Mouse (Mus musculus) megakaryocyte, embryonic 14.5 days (primary cell): ENCODE data around the gene Spag9. TPM values are rescaled to one million over a fixed set of nuclear protein-coding genes. Genes with fewer than 3 reads are reported as not detected.

Experiments used
- H3K27me3 ChIP-seq: replicated peaks from 2 replicates; pipeline ENCODE3; 2012; ENCODE audit warnings: inconsistent platforms
- H3K36me3 ChIP-seq: replicated peaks from 2 replicates; pipeline ENCODE3; 2012; ENCODE audit warnings: low read length, inconsistent platforms, mixed read lengths
- H3K4me1 ChIP-seq: 2 replicates; pipeline ENCODE4 v1.6.1; 2012; ENCODE audit warnings: inconsistent platforms
- H3K4me3 ChIP-seq: replicated peaks from 2 replicates; pipeline ENCODE3; 2012; ENCODE audit warnings: moderate library complexity, mild to moderate bottlenecking, inconsistent platforms
- H3K9me3 ChIP-seq: 2 replicates; pipeline ENCODE4 v1.6.1; 2012; ENCODE audit warnings: inconsistent platforms
- FLI1 ChIP-seq: IDR thresholded peaks from 2 replicates; pipeline ENCODE4 v1.6.1; 2012; ENCODE audit warnings: low read length, inconsistent platforms, mixed read lengths
- GATA1 ChIP-seq: IDR thresholded peaks from 3 replicates; pipeline ENCODE4 v1.6.1; 2012; ENCODE audit warnings: mixed read lengths, low read length, inconsistent platforms, borderline replicate concordance
- polyA plus RNA-seq: library from polyadenylated mRNA; stranded (reverse); fragments of >175 nt; gene quantifications from 2 replicates; pipeline ENCODE4 v1.2.3, GENCODE M21; 2012; ENCODE audit warnings: low replicate concordance; ENCODE audit not compliant: insufficient read depth

Spag9 gene
- polyA plus RNA-seq, 1 experiment = 2.9 TPM

DNA sequence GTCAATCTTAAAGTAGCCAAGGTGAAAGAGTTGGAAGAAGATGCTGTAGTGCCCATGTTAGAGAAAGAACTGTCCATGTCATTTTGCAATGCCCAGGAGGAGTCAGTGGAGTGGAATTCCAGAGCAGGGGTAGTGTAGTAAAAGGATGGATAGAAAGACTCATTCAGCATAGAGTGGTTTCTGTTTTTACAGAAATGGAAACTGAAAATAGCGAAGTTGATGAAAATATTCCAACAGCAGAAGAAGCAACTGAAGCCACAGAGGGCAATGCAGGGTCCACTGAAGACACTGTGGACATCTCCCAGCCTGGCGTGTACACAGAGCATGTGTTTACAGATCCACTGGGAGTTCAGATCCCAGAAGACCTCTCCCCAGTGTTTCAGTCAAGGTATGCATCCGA, 101.6 kb downstream of the Spag9 start:
- TF ChIP-seq GATA1 (no peak), FLI1 (no peak)
- H3K4me1 ChIP-seq = peaks cover 6% of the 10 kb centered on the region; the same call in 1 of the 2 replicates
- H3K27me3 ChIP-seq = no peaks in the 10 kb centered on the region
- no peaks in the 10 kb centered on the region for H3K9me3 ChIP-seq
- H3K36me3 ChIP-seq = peaks cover 97% of the 10 kb centered on the region
- no peak overlapping the region for H3K4me3 ChIP-seq

DNA sequence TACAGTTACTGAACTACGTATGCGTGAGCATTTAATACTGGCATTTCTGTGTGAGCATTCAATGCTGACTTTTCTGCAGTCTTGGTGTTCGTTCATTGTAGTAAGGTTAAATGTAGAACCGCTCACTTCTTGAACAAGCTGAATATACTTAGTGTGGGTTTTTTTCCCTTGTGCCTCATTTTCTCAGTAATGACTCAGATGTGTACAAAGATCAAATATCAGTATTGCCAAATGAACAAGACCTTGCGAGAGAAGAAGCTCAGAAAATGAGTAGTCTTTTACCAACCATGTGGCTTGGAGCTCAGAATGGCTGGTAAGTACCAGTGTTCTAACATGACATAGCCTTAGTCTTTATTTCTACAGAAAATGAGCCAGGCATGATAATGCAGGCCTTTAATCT, 102.9 kb downstream of the Spag9 start:
- H3K4me1 ChIP-seq = peaks cover under 1% of the 10 kb centered on the region; the same call in 1 of the 2 replicates
- H3K27me3 ChIP-seq = no peaks in the 10 kb centered on the region
- TF ChIP-seq FLI1 (no peak), GATA1 (no peak)
- peaks cover 93% of the 10 kb centered on the region for H3K36me3 ChIP-seq
- no peaks in the 10 kb centered on the region for H3K9me3 ChIP-seq
- H3K4me3 ChIP-seq = no peak overlapping the region

DNA sequence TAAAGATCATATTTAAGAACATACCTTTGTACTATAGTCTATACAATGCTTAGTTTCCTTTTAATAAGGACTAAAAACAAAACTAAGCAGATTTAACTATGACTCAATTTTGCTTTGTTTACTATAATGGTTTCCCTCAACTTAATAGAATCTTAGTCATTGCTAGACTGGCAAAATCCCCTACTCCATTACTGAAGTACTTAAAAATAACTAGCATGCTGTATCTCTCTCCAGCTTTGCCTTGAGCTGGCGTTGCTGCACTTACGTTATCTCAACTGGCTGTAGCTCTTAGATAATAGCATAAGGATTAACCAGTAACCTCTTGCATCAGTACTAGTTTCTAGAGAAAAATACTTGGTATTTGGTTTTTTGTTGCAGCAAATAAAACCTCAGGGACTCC, 117.9 kb downstream of the Spag9 start:
- no peak for TF ChIP-seq FLI1
- TF ChIP-seq GATA1 = no peak
- H3K27me3 ChIP-seq = no peaks in the 10 kb centered on the region
- H3K4me3 ChIP-seq = no peak overlapping the region
- H3K4me1 ChIP-seq = peaks cover 14% of the 10 kb centered on the region
- no peaks in the 10 kb centered on the region for H3K9me3 ChIP-seq
- peaks cover 72% of the 10 kb centered on the region for H3K36me3 ChIP-seq

GRCm38 (mm10) chr11:94115408-94115807, 119.5 kb downstream of the Spag9 start:
- Histone ChIP-seq H3K4me1 (peaks cover 24% of the 10 kb centered on the region), H3K27me3 (no peaks in the 10 kb centered on the region), H3K9me3 (no peaks in the 10 kb centered on the region), H3K36me3 (peaks cover 67% of the 10 kb centered on the region), H3K4me3 (no peak overlapping the region)
- TF ChIP-seq GATA1 (no peak), FLI1 (no peak)

DNA sequence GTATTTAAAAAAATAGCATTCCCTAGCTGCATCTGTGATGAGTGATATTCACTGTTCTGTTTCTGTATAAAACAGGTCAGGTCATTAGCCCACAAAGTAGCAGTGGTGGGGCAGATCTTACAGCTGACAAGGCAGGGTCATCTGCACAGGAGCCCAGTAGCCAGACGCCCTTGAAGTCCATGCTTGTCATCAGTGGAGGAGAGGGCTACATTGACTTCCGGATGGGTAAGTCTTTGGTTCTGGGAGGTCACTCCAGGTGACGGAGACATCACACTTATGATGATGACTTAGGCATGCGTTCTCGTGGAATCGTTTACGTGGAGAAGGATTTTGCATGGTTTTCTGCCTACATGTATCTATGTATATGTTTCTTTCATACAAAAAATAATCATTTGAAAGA, 120.8 kb downstream of the Spag9 start:
- Histone ChIP-seq H3K36me3 (peaks cover 72% of the 10 kb centered on the region), H3K9me3 (no peaks in the 10 kb centered on the region), H3K4me3 (no peak overlapping the region), H3K4me1 (peaks cover 24% of the 10 kb centered on the region), H3K27me3 (no peaks in the 10 kb centered on the region)
- TF ChIP-seq FLI1 = no peak
- no peak for TF ChIP-seq GATA1

DNA sequence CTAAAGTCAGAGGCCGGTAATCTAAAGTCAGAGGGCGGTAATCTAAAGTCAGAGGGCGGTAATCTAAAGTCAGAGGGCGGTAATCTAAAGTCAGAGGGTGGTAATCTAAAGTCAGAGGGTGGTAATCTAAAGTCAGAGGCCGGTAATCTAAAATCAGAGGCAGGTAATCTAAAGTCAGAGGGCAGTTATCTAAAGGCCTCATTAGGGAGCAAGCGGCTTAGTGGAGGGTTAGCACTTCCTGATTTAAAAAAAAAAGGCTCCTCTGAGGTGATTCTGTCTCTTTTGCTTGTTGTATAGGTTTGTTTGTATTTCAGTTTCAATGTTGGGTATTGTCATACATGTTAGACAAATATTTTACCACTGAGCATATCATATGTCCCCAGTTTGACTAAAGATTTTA, 121.9 kb downstream of the Spag9 start:
- H3K9me3 ChIP-seq = no peaks in the 10 kb centered on the region
- H3K4me1 ChIP-seq = peaks cover 24% of the 10 kb centered on the region
- peaks cover 72% of the 10 kb centered on the region for H3K36me3 ChIP-seq
- no peaks in the 10 kb centered on the region for H3K27me3 ChIP-seq
- no peak for TF ChIP-seq GATA1
- TF ChIP-seq FLI1 = no peak
- no peak overlapping the region for H3K4me3 ChIP-seq

GRCm38 (mm10) chr11:94118612-94119011, 122.7 kb downstream of the Spag9 start:
- Histone ChIP-seq H3K4me3 (no peak overlapping the region), H3K9me3 (no peaks in the 10 kb centered on the region), H3K27me3 (no peaks in the 10 kb centered on the region), H3K4me1 (peaks cover 24% of the 10 kb centered on the region), H3K36me3 (peaks cover 72% of the 10 kb centered on the region)
- TF ChIP-seq GATA1 (no peak), FLI1 (no peak)

- peaks cover 71% of the 10 kb centered on the region for H3K36me3 ChIP-seq
- no peaks in the 10 kb centered on the region for H3K27me3 ChIP-seq
- TF ChIP-seq GATA1 = no peak
- no peak for TF ChIP-seq FLI1
- peaks cover 24% of the 10 kb centered on the region for H3K4me1 ChIP-seq
- no peak overlapping the region for H3K4me3 ChIP-seq
- H3K9me3 ChIP-seq = no peaks in the 10 kb centered on the region
Measured at GRCm38 (mm10) chr11:94120690-94121089, 124.8 kb downstream of the Spag9 start.

DNA sequence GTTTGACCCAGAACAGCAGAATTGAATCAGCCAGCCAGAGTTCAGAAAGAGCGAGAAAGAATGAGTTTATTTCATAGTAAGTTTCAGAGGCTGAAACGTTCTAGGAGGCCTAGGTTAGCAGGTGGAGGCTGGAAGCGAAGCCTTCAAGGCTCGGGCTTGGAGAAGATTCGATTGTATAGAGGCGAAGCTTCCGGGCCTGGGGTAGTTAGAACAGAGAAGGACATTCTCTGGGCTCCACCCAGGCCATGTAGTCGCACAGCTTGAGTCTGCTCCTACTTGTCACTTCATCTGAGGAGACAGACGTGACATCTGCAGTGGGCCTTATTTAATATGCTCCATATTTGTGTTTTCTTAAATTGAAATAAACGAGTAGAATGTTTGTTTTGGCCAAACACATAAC, 125.6 kb downstream of the Spag9 start:
- Histone ChIP-seq H3K36me3 (peaks cover 66% of the 10 kb centered on the region), H3K27me3 (no peaks in the 10 kb centered on the region)
- TF ChIP-seq FLI1 (no peak), GATA1 (no peak)

GRCm38 (mm10) chr11:94122341-94123030, 126.6 kb downstream of the Spag9 start:
- no peak overlapping the region for H3K4me3 ChIP-seq
- TF ChIP-seq GATA1 (no peak), FLI1 (no peak)
- peaks cover 16% of the 10 kb centered on the region for H3K4me1 ChIP-seq
- peaks cover 63% of the 10 kb centered on the region for H3K36me3 ChIP-seq
- no peaks in the 10 kb centered on the region for H3K9me3 ChIP-seq
- H3K27me3 ChIP-seq = no peaks in the 10 kb centered on the region

More for the DNA sequence above, 125.6 kb downstream of the Spag9 start:
- H3K4me1 ChIP-seq = peaks cover 23% of the 10 kb centered on the region
- H3K9me3 ChIP-seq = no peaks in the 10 kb centered on the region
- H3K4me3 ChIP-seq = no peak overlapping the region
